Mouse (Mus musculus) CD4-positive helper T cell, adult 2 months (primary cell): ENCODE data around the gene Sdk1.

ENCODE experiments used
- DNase-seq: peaks from one replicate; pipeline ENCODE4 v3.0.0-alpha.2; 2012; ENCODE audit warnings: low read depth, missing footprints, low spot score

Gene Sdk1

GRCm38 (mm10) chr5:141758885-141759284, 517.6 kb downstream of the Sdk1 start:
- no peak for DNase-seq

GRCm38 (mm10) chr5:141764111-141764510, 522.8 kb downstream of the Sdk1 start:
- no peak for DNase-seq

GRCm38 (mm10) chr5:141768761-141769515, 527.6 kb downstream of the Sdk1 start:
- no peak for DNase-seq

- no peak for DNase-seq
Measured at GRCm38 (mm10) chr5:141771516-141771915, 530.2 kb downstream of the Sdk1 start.

GRCm38 (mm10) chr5:141778231-141778630, 536.9 kb downstream of the Sdk1 start:
- DNase-seq = no peak

- DNase-seq = no peak
Measured at GRCm38 (mm10) chr5:141781142-141781541, 539.9 kb downstream of the Sdk1 start.

- DNase-seq = no peak
Measured at GRCm38 (mm10) chr5:141782330-141782729, 541.0 kb downstream of the Sdk1 start.

- no peak for DNase-seq
Measured at GRCm38 (mm10) chr5:141783516-141783915, 542.2 kb downstream of the Sdk1 start.

GRCm38 (mm10) chr5:141793926-141794325, 552.6 kb downstream of the Sdk1 start:
- DNase-seq = no peak

GRCm38 (mm10) chr5:141823823-141824330, 582.6 kb downstream of the Sdk1 start:
- no peak for DNase-seq

- no peak for DNase-seq
Measured at GRCm38 (mm10) chr5:141824739-141825379, 583.6 kb downstream of the Sdk1 start.

- no peak for DNase-seq
Measured at GRCm38 (mm10) chr5:141835566-141835965, 594.3 kb downstream of the Sdk1 start.

GRCm38 (mm10) chr5:141836892-141837455, 595.7 kb downstream of the Sdk1 start:
- DNase-seq = no peak

GRCm38 (mm10) chr5:141844701-141845100, 603.4 kb downstream of the Sdk1 start:
- DNase-seq = no peak

- no peak for DNase-seq
Measured at GRCm38 (mm10) chr5:141847686-141848085, 606.4 kb downstream of the Sdk1 start.

GRCm38 (mm10) chr5:141852175-141852574, 610.9 kb downstream of the Sdk1 start:
- no peak for DNase-seq

GRCm38 (mm10) chr5:141856447-141856846, 615.2 kb downstream of the Sdk1 start:
- no peak for DNase-seq

GRCm38 (mm10) chr5:141857781-141858180, 616.5 kb downstream of the Sdk1 start:
- no peak for DNase-seq

- DNase-seq = no peak
Measured at GRCm38 (mm10) chr5:141858406-141859160, 617.3 kb downstream of the Sdk1 start.

GRCm38 (mm10) chr5:141866042-141866441, 624.8 kb downstream of the Sdk1 start:
- DNase-seq = no peak

GRCm38 (mm10) chr5:141873751-141874150, 632.5 kb downstream of the Sdk1 start:
- DNase-seq = no peak

- no peak for DNase-seq
Measured at GRCm38 (mm10) chr5:141880661-141881060, 639.4 kb downstream of the Sdk1 start.
